Mouse (Mus musculus) kidney, embryonic 16.5 days (tissue): ENCODE measurements around the gene Tmem30a. TPM values are rescaled to one million over a fixed set of nuclear protein-coding genes. Genes with fewer than 3 reads are reported as not detected.

Source experiments
- ATAC-seq: fragments of 200-750 bp; cut with Nextera tagmentation; 2 replicates; pipeline ENCODE4 v1.8.0; 2017; ENCODE audit warnings: moderate TSS enrichment; ENCODE audit not compliant: low FRiP score, low TSS enrichment
- H3K27ac ChIP-seq: fragments of 300-500 bp; sonication (generic); 2 replicates; pipeline ENCODE4 v1.5.1; 2014; ENCODE audit warnings: low read length
- H3K27me3 ChIP-seq: fragments of 300-500 bp; sonication (generic); 2 replicates; pipeline ENCODE4 v1.6.1; 2014; ENCODE audit warnings: low read length, control low read depth, mixed read lengths; ENCODE audit not compliant: insufficient read depth
- H3K36me3 ChIP-seq: fragments of 300-500 bp; sonication (generic); 2 replicates; pipeline ENCODE4 v1.6.1; 2014; ENCODE audit warnings: low read length, control low read depth, mixed read lengths; ENCODE audit not compliant: insufficient read depth
- H3K4me1 ChIP-seq: fragments of 300-500 bp; sonication (generic); 2 replicates; pipeline ENCODE4 v1.6.1; 2014; ENCODE audit warnings: low read length, control low read depth, mixed read lengths; ENCODE audit not compliant: insufficient read depth
- H3K4me2 ChIP-seq: fragments of 300-500 bp; sonication (generic); replicated peaks from 2 replicates; pipeline ENCODE4 v1.6.1; 2014; ENCODE audit warnings: low read depth, low read length
- H3K4me3 ChIP-seq: fragments of 300-500 bp; sonication (generic); 2 replicates; pipeline ENCODE4 v1.5.1; 2014; ENCODE audit warnings: mild to moderate bottlenecking, low read length
- H3K9ac ChIP-seq: fragments of 300-500 bp; sonication (generic); replicated peaks from 2 replicates; pipeline ENCODE4 v1.6.1; 2014; ENCODE audit warnings: low read length
- H3K9me3 ChIP-seq: fragments of 300-500 bp; sonication (generic); 2 replicates; pipeline ENCODE4 v1.6.1; 2016; ENCODE audit warnings: low read length, control low read depth
- WGBS: fragments of 180-500 bp; shearing (Covaris S2); extraction: QIAGEN DNeasy Blood & Tissue Kit; methylation state at CpG from one replicate; pipeline ENCODE4 v1.1.7; 2014; 5-methylcytosine and 5-hydroxymethylcytosine counted together
- polyA plus RNA-seq: library from polyadenylated mRNA; unstranded; fragments of >200 nt; fragmentation: Nextera tagmentation; extraction: Ambion mirVana; gene quantifications from 2 replicates; pipeline ENCODE4 v1.2.1, GENCODE M21; 2015

Gene Tmem30a
- polyA plus RNA-seq, 1 experiment from 2014 or later, result 86.2 TPM

GRCm38 (mm10) chr9:79760076-79760475 is 33.2 kb downstream of the Tmem30a start:
- peaks cover 10% of the 10 kb centered on the region for H3K36me3 ChIP-seq
- no peak; the same call in 1 of the 2 replicates for ATAC-seq
- H3K4me3 ChIP-seq, result peak overlapping the region; percentile 83
- H3K9me3 ChIP-seq, result no peaks in the 10 kb centered on the region
- peak overlapping the region; percentile 86 for H3K9ac ChIP-seq
- H3K4me2 ChIP-seq, result peak overlapping the region; percentile 83
- 2% methylated on average over 14 of the region's 14 CpGs for WGBS
- H3K27me3 ChIP-seq, result no peaks in the 10 kb centered on the region
- peak overlapping the region; percentile 95 for H3K27ac ChIP-seq
- H3K4me1 ChIP-seq, result peaks cover 12% of the 10 kb centered on the region

DNA sequence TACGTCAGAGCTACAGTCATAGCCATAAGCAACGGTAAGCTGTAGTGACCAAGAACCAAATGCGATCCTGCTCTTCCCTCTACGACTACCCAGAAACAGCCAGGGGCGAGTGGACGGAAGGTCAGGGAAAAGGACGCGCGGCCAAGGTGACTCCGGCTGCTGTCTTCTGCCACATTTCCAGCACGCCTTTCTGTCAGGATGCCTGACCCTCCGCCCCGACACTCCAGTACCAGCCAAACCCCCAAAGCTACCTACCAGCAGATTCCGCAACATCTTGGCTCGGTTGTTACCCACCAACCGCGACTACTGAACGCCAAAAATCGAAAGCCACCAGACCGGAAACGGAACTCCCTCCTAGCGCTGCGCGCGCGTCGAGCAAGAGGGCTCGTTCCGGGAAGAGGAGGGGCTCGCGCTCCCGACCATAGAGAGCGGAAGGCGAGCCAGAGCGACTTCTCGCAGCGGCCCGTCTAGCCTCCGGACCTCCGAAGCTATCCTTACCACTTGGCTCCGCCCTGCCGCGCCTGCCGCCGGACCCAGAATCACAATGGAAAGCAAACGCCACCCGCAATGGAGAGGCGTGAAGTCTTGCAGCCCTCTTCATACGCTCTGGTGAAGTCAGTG is 33.8 kb downstream of the Tmem30a start, which contains the start of gene Cox7a2:
TSS of gene Cox7a2 (minus strand) at position 494 of the 621 bp plus-strand sequence.
- peak within 1 kb of the TSS; percentile 83 for H3K4me2 ChIP-seq
- H3K4me1 ChIP-seq, result peaks cover 12% of the 10 kb centered on the region
- peak within 1 kb of the TSS; percentile 95 for H3K27ac ChIP-seq
- no peaks in the 10 kb centered on the region for H3K9me3 ChIP-seq
- peaks cover 13% of the 10 kb centered on the region for H3K36me3 ChIP-seq
- WGBS, result under 1% methylated on average over 49 of the region's 49 CpGs
- H3K9ac ChIP-seq, result peak within 1 kb of the TSS; percentile 86
- peak; percentile 100 for ATAC-seq
- H3K4me3 ChIP-seq, result peak within 1 kb of the TSS; percentile 83
- no peaks in the 10 kb centered on the region for H3K27me3 ChIP-seq

GRCm38 (mm10) chr9:79755311-79755710 is 38.0 kb downstream of the Tmem30a start:
- no peak overlapping the region for H3K4me2 ChIP-seq
- no peak overlapping the region for H3K27ac ChIP-seq
- WGBS, result 93% methylated on average over 4 of the region's 4 CpGs
- H3K4me3 ChIP-seq, result no peak overlapping the region
- peaks cover 9% of the 10 kb centered on the region for H3K4me1 ChIP-seq
- ATAC-seq, result no peak
- no peak overlapping the region for H3K9ac ChIP-seq
- no peaks in the 10 kb centered on the region for H3K27me3 ChIP-seq
- no peaks in the 10 kb centered on the region for H3K9me3 ChIP-seq
- peaks cover 21% of the 10 kb centered on the region for H3K36me3 ChIP-seq

GRCm38 (mm10) chr9:79751846-79752245 is 41.5 kb downstream of the Tmem30a start:
- WGBS, result 40% methylated on average over 8 of the region's 8 CpGs
- H3K27me3 ChIP-seq, result no peaks in the 10 kb centered on the region
- H3K36me3 ChIP-seq, result peaks cover 21% of the 10 kb centered on the region
- no peak overlapping the region for H3K4me3 ChIP-seq
- no peak overlapping the region for H3K9ac ChIP-seq
- no peak for ATAC-seq
- H3K27ac ChIP-seq, result no peak overlapping the region
- no peak overlapping the region for H3K4me2 ChIP-seq
- no peaks in the 10 kb centered on the region for H3K9me3 ChIP-seq
- H3K4me1 ChIP-seq, result no peaks in the 10 kb centered on the region

- no peaks in the 10 kb centered on the region for H3K27me3 ChIP-seq
- H3K4me1 ChIP-seq, result no peaks in the 10 kb centered on the region
- H3K9ac ChIP-seq, result no peak overlapping the region
- no peak for ATAC-seq
- no peak overlapping the region for H3K4me2 ChIP-seq
- peaks cover 17% of the 10 kb centered on the region for H3K36me3 ChIP-seq
- no peak overlapping the region for H3K4me3 ChIP-seq
- 78% methylated on average over 7 of the region's 7 CpGs for WGBS
- no peaks in the 10 kb centered on the region for H3K9me3 ChIP-seq
- no peak overlapping the region for H3K27ac ChIP-seq
Measured at GRCm38 (mm10) chr9:79750709-79751108, 42.6 kb downstream of the Tmem30a start.

GRCm38 (mm10) chr9:79745036-79745435 is 48.3 kb downstream of the Tmem30a start:
- WGBS, result 74% methylated on average over 4 of the region's 4 CpGs
- Histone ChIP-seq H3K4me1 (no peaks in the 10 kb centered on the region), H3K4me2 (no peak overlapping the region)

GRCm38 (mm10) chr9:79735608-79736007 is 57.7 kb downstream of the Tmem30a start:
- 81% methylated on average over 6 of the region's 6 CpGs for WGBS
- Histone ChIP-seq H3K9me3 (no peaks in the 10 kb centered on the region), H3K4me3 (no peak overlapping the region), H3K9ac (no peak overlapping the region), H3K27ac (no peak overlapping the region), H3K27me3 (no peaks in the 10 kb centered on the region), H3K36me3 (no peaks in the 10 kb centered on the region), H3K4me1 (no peaks in the 10 kb centered on the region), H3K4me2 (no peak overlapping the region)
- ATAC-seq, result no peak

More at GRCm38 (mm10) chr9:79745036-79745435, 48.3 kb downstream of the Tmem30a start:
- Histone ChIP-seq H3K27me3 (no peaks in the 10 kb centered on the region), H3K9ac (no peak overlapping the region), H3K27ac (no peak overlapping the region), H3K36me3 (0 out of 2 replicates have a peak, but pooled peaks cover 3% of the 10 kb centered on the region), H3K4me3 (no peak overlapping the region), H3K9me3 (no peaks in the 10 kb centered on the region)
- ATAC-seq, result no peak

DNA sequence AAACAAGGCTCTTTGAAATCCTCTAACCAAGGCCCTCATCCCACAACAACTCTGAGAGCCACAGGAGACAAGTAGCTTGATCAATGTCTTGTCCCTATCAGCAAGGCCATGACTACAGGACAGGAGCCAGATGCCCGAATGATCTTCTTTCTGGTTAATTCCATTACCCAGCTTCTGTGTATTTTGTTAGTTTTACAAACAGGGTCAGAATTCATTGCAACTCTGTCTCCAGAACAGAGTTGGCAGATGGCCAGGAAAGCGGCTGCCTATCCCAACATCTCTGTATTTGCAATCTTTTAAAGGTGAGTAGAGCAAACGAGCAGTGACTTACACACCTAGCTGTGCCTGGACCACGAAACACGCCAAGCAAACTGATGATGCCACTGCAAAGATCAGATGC is 63.0 kb downstream of the Tmem30a start:
- no peak overlapping the region for H3K4me3 ChIP-seq
- 73% methylated on average over 5 of the region's 5 CpGs for WGBS
- no peaks in the 10 kb centered on the region for H3K27me3 ChIP-seq
- H3K27ac ChIP-seq, result no peak overlapping the region
- H3K36me3 ChIP-seq, result no peaks in the 10 kb centered on the region
- no peak for ATAC-seq
- H3K9me3 ChIP-seq, result no peaks in the 10 kb centered on the region
- H3K4me2 ChIP-seq, result no peak overlapping the region
- no peaks in the 10 kb centered on the region for H3K4me1 ChIP-seq
- no peak overlapping the region for H3K9ac ChIP-seq

DNA sequence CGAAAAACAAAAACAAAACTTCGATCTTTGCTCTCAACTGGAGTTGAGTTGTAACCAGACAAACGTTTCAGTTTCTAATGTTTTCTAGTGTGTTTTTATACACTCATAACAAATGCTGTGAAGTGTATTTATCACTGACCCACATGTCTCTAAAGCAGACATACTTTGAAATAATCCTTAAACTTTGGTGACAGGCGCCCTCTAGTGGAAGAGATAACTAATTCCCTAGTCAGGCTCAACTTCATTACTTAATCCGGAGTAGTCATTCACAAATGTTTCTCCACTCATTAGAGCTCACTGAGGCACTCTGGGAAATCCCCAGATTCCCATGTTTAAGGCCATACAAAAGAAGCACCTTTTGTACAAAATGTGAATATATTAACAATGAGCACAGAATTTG is 70.2 kb downstream of the Tmem30a start:
- Histone ChIP-seq H3K4me2 (no peak overlapping the region), H3K4me3 (no peak overlapping the region), H3K9ac (no peak overlapping the region), H3K4me1 (peaks cover 19% of the 10 kb centered on the region), H3K36me3 (no peaks in the 10 kb centered on the region), H3K9me3 (peaks cover 3% of the 10 kb centered on the region; the same call in 1 of the 2 replicates), H3K27ac (no peak overlapping the region), H3K27me3 (peaks cover 11% of the 10 kb centered on the region)
- ATAC-seq, result no peak
- WGBS, result 30% methylated on average over 5 of the region's 5 CpGs

- no peak; the same call in 1 of the 2 replicates for ATAC-seq
- 0 out of 2 replicates have a peak overlapping the region, but pooled peaks have one; percentile 7 for H3K4me2 ChIP-seq
- H3K9ac ChIP-seq, result no peak overlapping the region
- H3K4me1 ChIP-seq, result peaks cover 28% of the 10 kb centered on the region
- no peaks in the 10 kb centered on the region for H3K36me3 ChIP-seq
- H3K27me3 ChIP-seq, result peaks cover 17% of the 10 kb centered on the region
- no peak overlapping the region for H3K27ac ChIP-seq
- peaks cover 3% of the 10 kb centered on the region; the same call in 1 of the 2 replicates for H3K9me3 ChIP-seq
- H3K4me3 ChIP-seq, result no peak overlapping the region
- 8% methylated on average over 9 of the region's 9 CpGs for WGBS
Measured at GRCm38 (mm10) chr9:79721056-79721455, 72.3 kb downstream of the Tmem30a start.
